Mouse (Mus musculus) liver, postnatal 0 days (tissue): ENCODE data around the gene Pik3r6.

ENCODE experiments used
- CTCF ChIP-seq: sonication (generic); IDR thresholded peaks from 2 replicates; pipeline ENCODE4 v1.5.1; 2016; ENCODE audit warnings: antibody characterized with exemption, low read depth
- EP300 ChIP-seq: IDR thresholded peaks from 2 replicates; pipeline ENCODE4 v1.6.1; 2016; ENCODE audit warnings: antibody characterized with exemption, low read depth, mild to moderate bottlenecking

DNA sequence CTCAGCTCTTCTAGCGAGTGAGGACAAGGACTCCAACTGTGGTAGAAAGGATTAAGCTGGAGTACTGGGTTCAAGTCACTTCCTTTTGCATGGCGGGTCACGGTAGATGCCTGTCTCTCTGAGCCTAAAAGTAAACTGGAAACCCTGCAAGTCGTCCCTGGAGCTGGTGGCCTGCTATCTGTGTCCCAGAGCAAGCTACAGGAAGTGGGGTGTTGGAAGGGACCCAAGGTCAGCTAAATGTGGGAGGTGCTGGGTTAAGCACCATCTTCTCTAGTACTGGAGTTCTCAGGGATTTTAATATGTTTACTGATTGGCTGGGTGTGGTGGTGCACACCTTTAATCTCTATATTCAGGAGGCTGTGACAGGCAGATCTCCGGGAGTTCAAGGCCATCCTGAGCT lies 30.0 kb downstream of the Pik3r6 start:
- TF ChIP-seq CTCF (no peak), EP300 (no peak)
